Mouse (Mus musculus): Measurements from ENCODE around the gene Slc41a2. TPM values are rescaled to one million over a fixed set of nuclear protein-coding genes. Genes with fewer than 3 reads are reported as not detected.
A peak's percentile ranks its signal among the peaks of the same experiment; 100 is the strongest.

Gene Slc41a2
- polyA plus RNA-seq, 1 experiment from 2014 or later = 0.95 TPM

GRCm38 (mm10) chr10:83264680-83265079, 73.0 kb downstream of the Slc41a2 start:
- Histone ChIP-seq H3K4me3 (ENCODE audit: low read length) (no peak overlapping the region), H3K36me3 (ENCODE audit: control insufficient read depth, insufficient read depth, low read length) (no peaks in the 10 kb centered on the region), H3K9ac (ENCODE audit: low read length) (no peak overlapping the region), H3K27ac (ENCODE audit: low read length) (no peak overlapping the region), H3K4me1 (replicated peaks; ENCODE audit: control insufficient read depth, insufficient read depth, low read length) (peaks cover 10% of the 10 kb centered on the region; the same call in 1 of the 2 replicates), H3K27me3 (ENCODE audit: control insufficient read depth, insufficient read depth, low read depth, low read length) (no peaks in the 10 kb centered on the region), H3K9me3 (ENCODE audit: control insufficient read depth, low read length) (no peaks in the 10 kb centered on the region), H3K4me2 (ENCODE audit: low read depth, low read length) (no peak overlapping the region)
- 21% methylated on average over 8 of the region's 8 CpGs for WGBS
- ATAC-seq (ENCODE audit: low read depth) = peak; percentile 69

GRCm38 (mm10) chr10:83264056-83264455, 73.6 kb downstream of the Slc41a2 start:
- H3K4me1 ChIP-seq (replicated peaks; ENCODE audit: control insufficient read depth, insufficient read depth, low read length) = peaks cover 10% of the 10 kb centered on the region; the same call in 1 of the 2 replicates
- no peak overlapping the region for H3K4me2 ChIP-seq (ENCODE audit: low read depth, low read length)
- no peak overlapping the region for H3K9ac ChIP-seq (ENCODE audit: low read length)
- H3K4me3 ChIP-seq (ENCODE audit: low read length) = no peak overlapping the region
- H3K27ac ChIP-seq (ENCODE audit: low read length) = no peak overlapping the region
- no peaks in the 10 kb centered on the region for H3K27me3 ChIP-seq (ENCODE audit: control insufficient read depth, insufficient read depth, low read depth, low read length)
- H3K9me3 ChIP-seq (ENCODE audit: control insufficient read depth, low read length) = no peaks in the 10 kb centered on the region
- no peaks in the 10 kb centered on the region for H3K36me3 ChIP-seq (ENCODE audit: control insufficient read depth, insufficient read depth, low read length)
- ATAC-seq (ENCODE audit: low read depth) = no peak
- WGBS = 21% methylated on average over 2 of the region's 2 CpGs

- no peaks in the 10 kb centered on the region for H3K27me3 ChIP-seq (ENCODE audit: control insufficient read depth, insufficient read depth, low read depth, low read length)
- H3K9me3 ChIP-seq (ENCODE audit: control insufficient read depth, low read length) = no peaks in the 10 kb centered on the region
- no peak overlapping the region for H3K9ac ChIP-seq (ENCODE audit: low read length)
- peak; percentile 81 for ATAC-seq (ENCODE audit: low read depth)
- H3K36me3 ChIP-seq (ENCODE audit: control insufficient read depth, insufficient read depth, low read length) = no peaks in the 10 kb centered on the region
- peaks cover 10% of the 10 kb centered on the region; the same call in 1 of the 2 replicates for H3K4me1 ChIP-seq (replicated peaks; ENCODE audit: control insufficient read depth, insufficient read depth, low read length)
- H3K27ac ChIP-seq (ENCODE audit: low read length) = peak overlapping the region; percentile 29; the same call in 1 of the 2 replicates
- 27% methylated on average over 4 of the region's 4 CpGs for WGBS
- no peak overlapping the region for H3K4me3 ChIP-seq (ENCODE audit: low read length)
- no peak overlapping the region for H3K4me2 ChIP-seq (ENCODE audit: low read depth, low read length)
Measured at GRCm38 (mm10) chr10:83261264-83261663, 76.4 kb downstream of the Slc41a2 start.

- H3K4me3 ChIP-seq (ENCODE audit: low read length) = no peak overlapping the region
- WGBS = 57% methylated on average over 8 of the region's 8 CpGs
- no peaks in the 10 kb centered on the region for H3K4me1 ChIP-seq (replicated peaks; ENCODE audit: control insufficient read depth, insufficient read depth, low read length)
- ATAC-seq (ENCODE audit: low read depth) = no peak
- H3K9ac ChIP-seq (ENCODE audit: low read length) = no peak overlapping the region
- no peak overlapping the region for H3K27ac ChIP-seq (ENCODE audit: low read length)
- no peaks in the 10 kb centered on the region for H3K9me3 ChIP-seq (ENCODE audit: control insufficient read depth, low read length)
- no peaks in the 10 kb centered on the region for H3K36me3 ChIP-seq (ENCODE audit: control insufficient read depth, insufficient read depth, low read length)
- H3K4me2 ChIP-seq (ENCODE audit: low read depth, low read length) = no peak overlapping the region
- no peaks in the 10 kb centered on the region for H3K27me3 ChIP-seq (ENCODE audit: control insufficient read depth, insufficient read depth, low read depth, low read length)
Measured at GRCm38 (mm10) chr10:83251377-83251776, 86.3 kb downstream of the Slc41a2 start.

GRCm38 (mm10) chr10:83248036-83248435, 89.6 kb downstream of the Slc41a2 start:
- H3K27ac ChIP-seq (ENCODE audit: low read length) = no peak overlapping the region
- H3K9ac ChIP-seq (ENCODE audit: low read length) = no peak overlapping the region
- no peaks in the 10 kb centered on the region for H3K36me3 ChIP-seq (ENCODE audit: control insufficient read depth, insufficient read depth, low read length)
- ATAC-seq (ENCODE audit: low read depth) = no peak
- H3K27me3 ChIP-seq (ENCODE audit: control insufficient read depth, insufficient read depth, low read depth, low read length) = no peaks in the 10 kb centered on the region
- no peak overlapping the region for H3K4me2 ChIP-seq (ENCODE audit: low read depth, low read length)
- WGBS = 66% methylated on average over 7 of the region's 7 CpGs
- H3K9me3 ChIP-seq (ENCODE audit: control insufficient read depth, low read length) = no peaks in the 10 kb centered on the region
- no peak overlapping the region for H3K4me3 ChIP-seq (ENCODE audit: low read length)
- no peaks in the 10 kb centered on the region for H3K4me1 ChIP-seq (replicated peaks; ENCODE audit: control insufficient read depth, insufficient read depth, low read length)

GRCm38 (mm10) chr10:83245720-83246119, 92.0 kb downstream of the Slc41a2 start:
- Histone ChIP-seq H3K36me3 (ENCODE audit: control insufficient read depth, insufficient read depth, low read length) (no peaks in the 10 kb centered on the region), H3K4me2 (ENCODE audit: low read depth, low read length) (no peak overlapping the region), H3K4me3 (ENCODE audit: low read length) (no peak overlapping the region), H3K9me3 (ENCODE audit: control insufficient read depth, low read length) (no peaks in the 10 kb centered on the region), H3K9ac (ENCODE audit: low read length) (no peak overlapping the region), H3K27me3 (ENCODE audit: control insufficient read depth, insufficient read depth, low read depth, low read length) (no peaks in the 10 kb centered on the region), H3K4me1 (replicated peaks; ENCODE audit: control insufficient read depth, insufficient read depth, low read length) (peaks cover 3% of the 10 kb centered on the region), H3K27ac (ENCODE audit: low read length) (no peak overlapping the region)
- WGBS = 74% methylated on average over 7 of the region's 7 CpGs
- ATAC-seq (ENCODE audit: low read depth) = no peak

GRCm38 (mm10) chr10:83244131-83244530, 93.6 kb downstream of the Slc41a2 start:
- 50% methylated on average over 6 of the region's 6 CpGs for WGBS
- no peak overlapping the region for H3K9ac ChIP-seq (ENCODE audit: low read length)

GRCm38 (mm10) chr10:83242106-83242686, 95.5 kb downstream of the Slc41a2 start:
- H3K27me3 ChIP-seq (ENCODE audit: control insufficient read depth, insufficient read depth, low read depth, low read length) = no peaks in the 10 kb centered on the region
- no peak overlapping the region for H3K9ac ChIP-seq (ENCODE audit: low read length)
- H3K4me3 ChIP-seq (ENCODE audit: low read length) = no peak overlapping the region
- H3K27ac ChIP-seq (ENCODE audit: low read length) = no peak overlapping the region
- no peaks in the 10 kb centered on the region for H3K9me3 ChIP-seq (ENCODE audit: control insufficient read depth, low read length)
- ATAC-seq (ENCODE audit: low read depth) = 0 out of 2 replicates have a peak, but pooled peaks have one; percentile 47
- peaks cover 3% of the 10 kb centered on the region for H3K4me1 ChIP-seq (replicated peaks; ENCODE audit: control insufficient read depth, insufficient read depth, low read length)
- H3K4me2 ChIP-seq (ENCODE audit: low read depth, low read length) = no peak overlapping the region; the same call in 1 of the 2 replicates
- H3K36me3 ChIP-seq (ENCODE audit: control insufficient read depth, insufficient read depth, low read length) = no peaks in the 10 kb centered on the region
- 21% methylated on average over 11 of the region's 11 CpGs for WGBS

More at GRCm38 (mm10) chr10:83244131-83244530, 93.6 kb downstream of the Slc41a2 start:
- peaks cover 3% of the 10 kb centered on the region for H3K4me1 ChIP-seq (replicated peaks; ENCODE audit: control insufficient read depth, insufficient read depth, low read length)
- H3K36me3 ChIP-seq (ENCODE audit: control insufficient read depth, insufficient read depth, low read length) = no peaks in the 10 kb centered on the region
- H3K27me3 ChIP-seq (ENCODE audit: control insufficient read depth, insufficient read depth, low read depth, low read length) = no peaks in the 10 kb centered on the region
- no peak overlapping the region for H3K4me3 ChIP-seq (ENCODE audit: low read length)
- H3K27ac ChIP-seq (ENCODE audit: low read length) = no peak overlapping the region
- H3K4me2 ChIP-seq (ENCODE audit: low read depth, low read length) = no peak overlapping the region
- ATAC-seq (ENCODE audit: low read depth) = no peak
- no peaks in the 10 kb centered on the region for H3K9me3 ChIP-seq (ENCODE audit: control insufficient read depth, low read length)

- Histone ChIP-seq H3K9ac (ENCODE audit: low read length) (no peak overlapping the region), H3K36me3 (ENCODE audit: control insufficient read depth, insufficient read depth, low read length) (no peaks in the 10 kb centered on the region), H3K9me3 (ENCODE audit: control insufficient read depth, low read length) (no peaks in the 10 kb centered on the region), H3K4me3 (ENCODE audit: low read length) (no peak overlapping the region), H3K4me1 (replicated peaks; ENCODE audit: control insufficient read depth, insufficient read depth, low read length) (peaks cover 4% of the 10 kb centered on the region; the same call in 1 of the 2 replicates), H3K27ac (ENCODE audit: low read length) (no peak overlapping the region), H3K27me3 (ENCODE audit: control insufficient read depth, insufficient read depth, low read depth, low read length) (no peaks in the 10 kb centered on the region), H3K4me2 (ENCODE audit: low read depth, low read length) (no peak overlapping the region)
- ATAC-seq (ENCODE audit: low read depth) = no peak
- WGBS = 40% methylated on average over 4 of the region's 4 CpGs
Measured at GRCm38 (mm10) chr10:83234391-83234790, 103.3 kb downstream of the Slc41a2 start.
